Mouse (Mus musculus) kidney, adult 18-20 months (tissue): Measurements from ENCODE around the gene E430018J23Rik.
"Not testable (repeated sequence)": the region's sequence is repeated elsewhere in the genome, so short reads cannot be mapped to it uniquely, and the experiment has no call there.

Experiments used
- DNase-seq: peaks from one replicate; pipeline ENCODE4 v3.0.0; 2021

Gene E430018J23Rik

GRCm38 (mm10) chr7:127375271-127376245 is 17.9 kb downstream of the E430018J23Rik start, which contains the start of gene Zfp747:
Gene Zfp747 (minus strand): TSS chr7:127376050.
- DNase-seq: peak; percentile 96

GRCm38 (mm10) chr7:127371870-127372269 is 21.6 kb downstream of the E430018J23Rik start:
- not testable (repeated sequence) for DNase-seq

- DNase-seq: no peak
Observed at GRCm38 (mm10) chr7:127371213-127371612, 22.2 kb downstream of the E430018J23Rik start.

- no peak for DNase-seq
Observed at GRCm38 (mm10) chr7:127366249-127366648, 27.2 kb downstream of the E430018J23Rik start.

- DNase-seq: no peak
Observed at GRCm38 (mm10) chr7:127364166-127364565, 29.3 kb downstream of the E430018J23Rik start.

GRCm38 (mm10) chr7:127363475-127363921 is 29.9 kb downstream of the E430018J23Rik start:
- DNase-seq: peak; percentile 61

GRCm38 (mm10) chr7:127362418-127362817 is 31.0 kb downstream of the E430018J23Rik start:
- DNase-seq: peak; percentile 32

GRCm38 (mm10) chr7:127361449-127361848 is 32.0 kb downstream of the E430018J23Rik start:
- DNase-seq: peak; percentile 63

GRCm38 (mm10) chr7:127360265-127360664 is 33.2 kb downstream of the E430018J23Rik start:
- no peak for DNase-seq

- no peak for DNase-seq
Observed at GRCm38 (mm10) chr7:127358472-127358871, 35.0 kb downstream of the E430018J23Rik start.

- DNase-seq: no peak
Observed at GRCm38 (mm10) chr7:127357871-127358270, 35.6 kb downstream of the E430018J23Rik start.

GRCm38 (mm10) chr7:127355796-127356195 is 37.6 kb downstream of the E430018J23Rik start:
- DNase-seq: no peak

- DNase-seq: no peak
Observed at GRCm38 (mm10) chr7:127351230-127352004, 42.0 kb downstream of the E430018J23Rik start.

GRCm38 (mm10) chr7:127346676-127347075 is 46.8 kb downstream of the E430018J23Rik start:
- DNase-seq: peak; percentile 78

GRCm38 (mm10) chr7:127345512-127346325 is 47.7 kb downstream of the E430018J23Rik start, which contains the start of gene Zfp768:
Gene Zfp768 (minus strand): TSS chr7:127345589.
- DNase-seq: peak; percentile 98

GRCm38 (mm10) chr7:127345092-127345491 is 48.3 kb downstream of the E430018J23Rik start:
- peak; percentile 88 for DNase-seq

- DNase-seq: peak; percentile 45
Observed at GRCm38 (mm10) chr7:127344371-127344770, 49.1 kb downstream of the E430018J23Rik start.

GRCm38 (mm10) chr7:127343351-127344019 is 49.9 kb downstream of the E430018J23Rik start:
- no peak for DNase-seq

GRCm38 (mm10) chr7:127342888-127343287 is 50.5 kb downstream of the E430018J23Rik start:
- no peak for DNase-seq

GRCm38 (mm10) chr7:127342332-127342731 is 51.1 kb downstream of the E430018J23Rik start:
- peak; percentile 31 for DNase-seq

GRCm38 (mm10) chr7:127341861-127342260 is 51.6 kb downstream of the E430018J23Rik start:
- DNase-seq: not testable (repeated sequence)

GRCm38 (mm10) chr7:127341356-127341755 is 52.1 kb downstream of the E430018J23Rik start:
- DNase-seq: peak; percentile 73
